Mouse (Mus musculus) hematopoietic multipotent progenitor cell, adult 10-12 weeks (in vitro differentiated cells): Measurements from ENCODE around the gene Gm10488. TPM values are rescaled to one million over a fixed set of nuclear protein-coding genes. Genes with fewer than 3 reads are reported as not detected.

Experiments used
- polyA plus RNA-seq: library from polyadenylated mRNA; stranded (reverse); fragments of >175 nt; gene quantifications from 2 replicates; pipeline ENCODE4 v1.2.3, GENCODE M21; 2012; ENCODE audit warnings: low replicate concordance

Gene Gm10488
- polyA plus RNA-seq, result not detected in 2 replicates

GRCm38 (mm10) chrX:29976014-29976413 is at the start of gene Gm10488:
Gene Gm10488, plus strand, starts transcription at chrX:29976314.

